Mouse (Mus musculus) brain, embryonic 14.5 days (tissue): ENCODE results near the gene 2310033P09Rik.

Experiments used
- CTCF ChIP-seq: fragments of 200-500 bp; IDR thresholded peaks from 2 replicates; pipeline ENCODE4 v1.5.1; 2012; ENCODE audit warnings: inconsistent platforms, mild to moderate bottlenecking, moderate library complexity, borderline replicate concordance; ENCODE audit not compliant: insufficient read depth, insufficient read length; ENCODE audit errors: extremely low read depth
- POLR2A ChIP-seq: fragments of 200-500 bp; IDR thresholded peaks from 2 replicates; pipeline ENCODE4 v1.6.1; 2012; ENCODE audit warnings: mild to moderate bottlenecking, inconsistent platforms, borderline replicate concordance; ENCODE audit not compliant: poor library complexity, insufficient read depth, insufficient read length, severe bottlenecking; ENCODE audit errors: extremely low read depth

DNA sequence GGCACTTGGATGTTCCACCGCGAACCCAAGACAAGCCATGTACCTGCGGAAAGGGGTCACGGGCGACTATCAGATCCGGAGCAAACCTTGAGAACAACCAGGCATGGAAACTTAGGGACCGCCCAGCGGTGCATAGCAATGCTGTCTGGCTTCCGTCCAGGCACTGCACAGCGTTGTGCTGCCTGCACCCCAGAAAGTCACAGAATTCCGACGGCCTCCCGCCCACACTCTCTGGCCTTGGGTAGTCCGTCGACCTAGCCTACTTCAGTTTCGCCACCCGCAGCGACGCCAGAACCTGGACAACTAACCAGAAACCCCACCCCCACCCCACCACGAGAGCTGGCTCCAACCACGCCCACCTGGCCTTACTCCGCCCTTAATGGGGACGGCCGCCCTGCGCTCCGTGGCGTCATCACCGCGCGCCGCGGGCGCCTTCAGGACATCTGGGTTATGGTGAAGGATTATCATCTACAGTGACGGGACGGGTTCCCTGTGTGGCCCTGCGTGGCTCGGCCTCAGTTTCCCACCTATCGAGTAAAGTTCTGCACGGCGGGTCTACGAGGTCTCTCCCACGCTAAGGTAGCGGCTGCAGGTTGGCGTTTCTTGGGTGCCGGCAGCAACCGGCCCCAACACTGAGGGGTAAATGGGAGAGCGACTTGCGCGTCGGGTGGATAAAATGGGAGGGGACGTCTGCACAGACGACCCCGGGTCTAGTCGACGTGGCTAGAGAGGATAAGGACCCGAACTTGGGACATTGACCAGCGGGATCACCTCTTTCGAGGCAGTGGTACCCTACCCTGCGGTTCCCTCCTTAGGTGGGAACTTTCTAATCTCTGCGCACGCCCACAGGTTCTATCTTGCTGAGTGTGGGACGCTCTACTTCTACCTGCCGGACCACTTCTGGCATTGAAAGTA is 5.8 kb upstream of the 2310033P09Rik start, which contains the start of gene Mrpl55:
- no peak for TF ChIP-seq CTCF
- peak; percentile 35; the same call in 1 of the 2 replicates for TF ChIP-seq POLR2A
